Comparison of ENCODE assay signal across 13 mouse cellular contexts in the genomic region with DNA sequence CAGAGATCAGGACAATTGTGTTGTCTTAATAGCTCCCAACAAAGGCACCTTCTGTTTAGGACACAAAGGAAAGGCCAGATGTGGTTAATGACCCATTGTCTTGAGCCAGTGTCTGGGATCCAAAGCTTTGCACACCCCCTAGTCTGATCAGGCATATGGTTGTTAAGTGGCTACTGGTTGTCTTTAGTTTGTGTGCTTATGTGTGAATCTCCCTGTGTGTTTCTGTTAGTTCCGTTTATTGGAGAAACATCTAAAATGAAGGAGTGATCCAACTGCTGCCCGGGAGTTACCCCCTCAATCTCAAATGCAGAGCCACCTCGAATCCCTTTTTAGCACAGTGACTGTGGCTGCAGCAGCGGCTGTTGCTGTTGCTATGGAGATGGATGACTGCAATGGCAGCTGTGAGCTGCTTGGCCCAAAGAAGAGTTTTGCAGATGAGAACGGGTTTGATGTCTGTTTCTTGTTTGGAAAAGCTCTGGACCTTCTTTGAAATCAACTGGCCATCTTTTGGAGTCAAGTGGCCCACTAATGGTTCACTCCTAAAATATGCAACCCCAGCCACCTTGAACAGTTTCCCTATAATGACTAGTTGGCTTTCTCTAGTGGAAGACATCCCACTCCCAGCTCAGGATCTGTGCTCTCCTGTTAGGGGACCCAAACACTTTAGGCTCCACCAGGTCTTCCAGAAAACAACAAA. TPM values are rescaled to one million over a fixed set of nuclear protein-coding genes. Genes with fewer than 3 reads are reported as not detected.
DNase-seq lines count a peak whose midpoint lies in the region; ATAC-seq and TF ChIP-seq lines count a peak whose summit lies in the region.
"Had no signal": no experiment of that assay in that cellular context is flagged by ENCODE, and none has a peak within 500 bp of the region (broad histone marks: within the 10 kb centered on the region; RNA-seq: fewer than 3 reads in every experiment).

No protein-coding gene starts in this region.

- peak; percentile 60; the same call in 1 of the 2 replicates for ATAC-seq in midbrain, postnatal 0 days (ENCODE audit: low FRiP score)
- ATAC-seq in kidney, embryonic 15.5 days (replicated peaks; ENCODE audit: low FRiP score): no peak

- DNase-seq in brain, embryonic 14.5 days (ENCODE audit: low read depth): peak; percentile 83
- peak; percentile 65 for DNase-seq in hindbrain, embryonic 10.5 days (ENCODE audit: low spot score)
- DNase-seq in midbrain, postnatal 0 days (ENCODE audit: low spot score): peak; percentile 66
- DNase-seq in cerebellum, adult 18-20 months: no peak
- no peak for DNase-seq in heart, adult 9 months (ENCODE audit: low spot score in 2 of 2)
- no peak for DNase-seq in adrenal gland, postnatal 36 days
- DNase-seq: adrenal gland, postnatal 14 days; gastrocnemius, postnatal 36 days; heart, postnatal 4 days; liver; spleen, adult 18-20 months had no signal

- H3K4me2 ChIP-seq in midbrain, postnatal 0 days (ENCODE audit: low read depth, low read length, poor library complexity, severe bottlenecking): no peak overlapping the region
- no peak overlapping the region for H3K4me2 ChIP-seq in kidney, embryonic 15.5 days

- H3K36me3 ChIP-seq in ES-Bruce4 (ENCODE audit: control insufficient read depth, insufficient read depth, low read length, poor library complexity, severe bottlenecking): no peaks in the 10 kb centered on the region
- peaks cover 25% of the 10 kb centered on the region for H3K36me3 ChIP-seq in hindbrain, embryonic 10.5 days
- 0 out of 2 replicates have a peak, but pooled peaks cover 3% of the 10 kb centered on the region for H3K36me3 ChIP-seq in midbrain, postnatal 0 days (ENCODE audit: insufficient read depth, low read length)
- H3K36me3 ChIP-seq in kidney, embryonic 15.5 days: peaks cover 10% of the 10 kb centered on the region

- TF ChIP-seq CTCF in ES-Bruce4 (IDR thresholded peaks at IDR 0.05; ENCODE audit: low read depth, low read length): no peak
- TF ChIP-seq CTCF in brain, embryonic 14.5 days (IDR thresholded peaks at IDR 0.05; ENCODE audit: borderline replicate concordance, extremely low read depth, insufficient read depth, insufficient read length): no peak
- TF ChIP-seq CTCF in midbrain, postnatal 0 days (IDR thresholded peaks at IDR 0.05): no peak

- H3K4me1 ChIP-seq in ES-Bruce4 (ENCODE audit: control insufficient read depth, insufficient read depth, low read length): no peaks in the 10 kb centered on the region
- peaks cover 16% of the 10 kb centered on the region for H3K4me1 ChIP-seq in hindbrain, embryonic 10.5 days (replicated peaks)
- H3K4me1 ChIP-seq in midbrain, postnatal 0 days (ENCODE audit: insufficient read depth, low read length): no peaks in the 10 kb centered on the region
- H3K4me1 ChIP-seq in kidney, embryonic 15.5 days: no peaks in the 10 kb centered on the region

- no peak for TF ChIP-seq EP300 in ES-Bruce4 (IDR thresholded peaks at IDR 0.05; ENCODE audit: insufficient read depth, low read depth, low read length)

- no peak for TF ChIP-seq POLR2A in ES-Bruce4 (IDR thresholded peaks at IDR 0.05; ENCODE audit: insufficient read depth, low read length)
- TF ChIP-seq POLR2A in brain, embryonic 14.5 days (IDR thresholded peaks at IDR 0.05; ENCODE audit: borderline replicate concordance, extremely low read depth, insufficient read depth, insufficient read length, poor library complexity, severe bottlenecking): no peak

- H3K4me3 ChIP-seq in ES-Bruce4 (ENCODE audit: low read depth, low read length): no peak overlapping the region
- H3K4me3 ChIP-seq in hindbrain, embryonic 10.5 days: peak overlapping the region; percentile 6; the same call in 1 of the 2 replicates
- no peak overlapping the region for H3K4me3 ChIP-seq in midbrain, postnatal 0 days (ENCODE audit: low read depth, low read length)
- no peak overlapping the region for H3K4me3 ChIP-seq in kidney, embryonic 15.5 days (replicated peaks)

- WGBS in hindbrain, embryonic 10.5 days: 22% methylated on average over 5 of the region's 5 CpGs
- WGBS in midbrain, postnatal 0 days: 4% methylated on average over 5 of the region's 5 CpGs
- WGBS in kidney, embryonic 15.5 days: 37% methylated on average over 5 of the region's 5 CpGs

- H3K9me3 ChIP-seq in ES-Bruce4 (replicated peaks; ENCODE audit: control insufficient read depth, insufficient read depth, low read length, poor library complexity, severe bottlenecking): peaks cover 20% of the 10 kb centered on the region
- peaks cover 11% of the 10 kb centered on the region for H3K9me3 ChIP-seq in hindbrain, embryonic 10.5 days
- H3K9me3 ChIP-seq in midbrain, postnatal 0 days (ENCODE audit: low read length): no peaks in the 10 kb centered on the region
- no peaks in the 10 kb centered on the region for H3K9me3 ChIP-seq in kidney, embryonic 15.5 days (replicated peaks)

- no peak overlapping the region for H3K9ac ChIP-seq in ES-Bruce4 (ENCODE audit: low read depth, poor library complexity, severe bottlenecking)
- no peak overlapping the region for H3K9ac ChIP-seq in midbrain, postnatal 0 days (replicated peaks; ENCODE audit: low read length, poor library complexity, severe bottlenecking)
- H3K9ac ChIP-seq in kidney, embryonic 15.5 days: no peak overlapping the region

- no peaks in the 10 kb centered on the region for H3K27me3 ChIP-seq in ES-Bruce4 (ENCODE audit: control insufficient read depth, insufficient read depth, low read length, poor library complexity, severe bottlenecking)
- no peaks in the 10 kb centered on the region for H3K27me3 ChIP-seq in hindbrain, embryonic 10.5 days (ENCODE audit: insufficient read depth, poor library complexity, severe bottlenecking)
- H3K27me3 ChIP-seq in midbrain, postnatal 0 days (ENCODE audit: insufficient read depth, low read length): no peaks in the 10 kb centered on the region
- no peaks in the 10 kb centered on the region for H3K27me3 ChIP-seq in kidney, embryonic 15.5 days

- H3K27ac ChIP-seq in ES-Bruce4 (ENCODE audit: insufficient read depth, low read length): peak overlapping the region; percentile 46
- H3K27ac ChIP-seq in hindbrain, embryonic 10.5 days: peak overlapping the region; percentile 85
- peak overlapping the region; percentile 44 for H3K27ac ChIP-seq in midbrain, postnatal 0 days (ENCODE audit: low read depth, low read length)
- H3K27ac ChIP-seq in kidney, embryonic 15.5 days: no peak overlapping the region

RNA-seq across cellular contexts. Expression of gene Zfp60, which starts 25.3 kb away (rescaled TPM):
- 18.5 and 24.0 TPM in 2 replicates for polyA plus RNA-seq in ES-Bruce4 (2011; ENCODE audit: insufficient read depth, insufficient read length, low read depth, missing spikeins)
- polyA plus RNA-seq in brain, embryonic 14.5 days (2012; rRNA removed): 37.7 and 46.4 TPM in 2 replicates
- 55.2 and 62.2 TPM in 2 replicates for polyA plus RNA-seq in hindbrain, embryonic 10.5 days (2016; fragmentation: Nextera tagmentation; extraction: Ambion mirVana)
- total RNA-seq in midbrain, postnatal 0 days (2014; rRNA removed): 32.1 and 38.6 TPM in 2 replicates
- polyA plus RNA-seq in midbrain, postnatal 0 days (2015; fragmentation: Nextera tagmentation; extraction: Ambion mirVana): 38.1 and 40.9 TPM in 2 replicates
- polyA plus RNA-seq in kidney, embryonic 15.5 days (2015; fragmentation: Nextera tagmentation; extraction: Ambion mirVana): 37.2 and 40.8 TPM in 2 replicates
- total RNA-seq in adrenal gland, postnatal 36 days (2021): 10 to 100 TPM; 13.2 to 14.5 TPM

RNA-seq across cellular contexts. Expression of gene Zfp626, which starts 50.5 kb away (rescaled TPM):
- 7.3 and 9.3 TPM in 2 replicates for polyA plus RNA-seq in ES-Bruce4 (2011; ENCODE audit: insufficient read depth, insufficient read length, low read depth, missing spikeins)
- polyA plus RNA-seq in brain, embryonic 14.5 days (2012; rRNA removed): 2.9 and 3.7 TPM in 2 replicates
- 1.9 and 2.0 TPM in 2 replicates for polyA plus RNA-seq in hindbrain, embryonic 10.5 days (2016; fragmentation: Nextera tagmentation; extraction: Ambion mirVana)
- total RNA-seq in midbrain, postnatal 0 days (2014; rRNA removed): 6.4 and 7.3 TPM in 2 replicates
- polyA plus RNA-seq in midbrain, postnatal 0 days (2015; fragmentation: Nextera tagmentation; extraction: Ambion mirVana): 0.81 and 0.88 TPM in 2 replicates
- polyA plus RNA-seq in kidney, embryonic 15.5 days (2015; fragmentation: Nextera tagmentation; extraction: Ambion mirVana): 2.4 and 2.5 TPM in 2 replicates
- 1 to 10 TPM; 7.1 to 7.7 TPM for total RNA-seq in adrenal gland, postnatal 36 days (2021)

Comparison
In these comparisons a context has a peak if more than half of its experiments do, and no peak if none do; other contexts are left out.
1. DNase-seq: peak in brain, embryonic 14.5 days (single experiment), hindbrain, embryonic 10.5 days (single experiment) and midbrain, postnatal 0 days (single experiment); none in cerebellum, adult 18-20 months (0 of 2), heart, adult 9 months (0 of 2) and adrenal gland, postnatal 36 days (0 of 2).